Mouse (Mus musculus): ENCODE data around the gene Ola1. TPM values are rescaled to one million over a fixed set of nuclear protein-coding genes. Genes with fewer than 3 reads are reported as not detected.

Ola1 gene
- total RNA-seq, 2 experiments from 2014 or later, result 25.9 to 28.9 TPM

DNA sequence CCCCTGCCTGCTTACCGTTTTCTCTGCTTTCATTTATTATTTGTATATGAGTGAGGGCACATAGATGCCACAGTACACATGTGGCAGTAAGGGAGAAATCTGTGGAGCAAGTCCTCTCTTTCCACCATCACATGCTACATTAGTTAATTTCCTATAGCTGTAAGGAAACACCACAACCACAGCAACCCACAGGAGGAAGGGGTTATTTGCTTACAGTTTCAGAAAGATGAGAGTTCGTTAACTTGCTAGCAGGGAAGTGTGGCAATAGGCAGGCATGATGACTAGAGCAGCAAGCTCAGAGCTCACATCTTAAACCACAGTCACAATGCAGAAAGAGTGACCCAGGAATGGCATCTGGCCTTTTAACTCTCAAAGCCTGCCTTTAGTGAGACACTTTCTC is 58.0 kb downstream of the Ola1 start:
- no peak for ATAC-seq (replicated peaks; ENCODE audit: low FRiP score, poor library complexity, severe bottlenecking)

DNA sequence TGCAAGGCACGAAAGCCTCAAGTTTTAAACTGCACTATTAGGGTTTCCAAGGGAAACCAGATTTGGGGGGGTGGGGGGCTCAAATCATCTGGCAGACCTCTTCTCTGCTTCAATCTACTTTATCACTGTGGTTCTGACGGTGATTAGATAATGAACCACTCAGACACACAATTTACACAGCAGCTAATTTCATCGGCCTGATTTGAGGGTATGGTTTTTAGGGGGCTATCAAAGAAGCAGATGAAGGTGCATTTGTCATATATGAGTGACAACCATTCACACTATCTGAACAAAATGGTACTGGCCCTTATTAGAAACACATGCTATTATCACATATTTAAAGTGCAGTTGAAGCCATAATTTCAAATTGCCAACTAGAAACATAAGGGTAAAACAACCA is 61.5 kb downstream of the Ola1 start:
- no peak for ATAC-seq (replicated peaks; ENCODE audit: low FRiP score, poor library complexity, severe bottlenecking)

DNA sequence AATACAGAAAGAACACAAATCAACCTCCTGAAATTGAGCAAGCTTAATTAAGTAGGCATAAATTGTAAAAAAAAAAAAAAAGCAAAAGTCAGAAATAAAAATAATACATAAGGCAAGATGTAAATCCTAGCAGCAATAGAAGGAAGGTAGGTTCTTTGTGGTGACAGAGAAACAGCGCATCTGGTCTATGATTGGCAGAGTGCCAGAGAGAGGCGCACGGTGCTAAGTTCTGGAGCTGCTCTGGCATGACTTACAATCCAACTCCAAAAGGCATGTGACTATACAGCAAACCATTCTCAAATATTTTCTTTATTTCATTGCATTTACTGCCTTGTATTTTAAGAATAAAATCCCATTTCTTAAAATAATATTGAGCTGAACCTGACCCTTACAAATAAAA is 68.2 kb downstream of the Ola1 start:
- ATAC-seq (replicated peaks; ENCODE audit: low FRiP score, poor library complexity, severe bottlenecking), result no peak

- no peak for ATAC-seq (replicated peaks; ENCODE audit: low FRiP score, poor library complexity, severe bottlenecking)
Observed at GRCm38 (mm10) chr2:73146111-73146510, 72.6 kb downstream of the Ola1 start.

DNA sequence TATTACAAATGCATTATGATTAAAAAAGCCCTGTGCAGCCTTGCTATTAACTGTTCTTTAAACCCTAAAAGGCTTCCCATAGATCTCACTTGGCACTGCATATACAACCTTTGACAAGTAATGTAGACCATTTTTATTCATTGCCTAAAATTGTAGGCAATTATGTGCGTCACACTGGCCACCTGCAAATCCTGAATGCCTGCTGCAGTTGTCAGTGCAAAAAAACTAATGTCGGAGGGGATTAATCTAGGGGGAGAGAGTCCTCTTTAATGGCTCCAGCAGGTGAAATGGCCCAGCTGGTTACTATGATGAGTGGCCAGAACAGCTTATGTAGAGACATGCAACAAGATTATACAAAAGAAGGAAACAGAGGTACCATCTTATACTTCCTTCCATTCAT is 75.0 kb downstream of the Ola1 start:
- ATAC-seq (replicated peaks; ENCODE audit: low FRiP score, poor library complexity, severe bottlenecking), result no peak

DNA sequence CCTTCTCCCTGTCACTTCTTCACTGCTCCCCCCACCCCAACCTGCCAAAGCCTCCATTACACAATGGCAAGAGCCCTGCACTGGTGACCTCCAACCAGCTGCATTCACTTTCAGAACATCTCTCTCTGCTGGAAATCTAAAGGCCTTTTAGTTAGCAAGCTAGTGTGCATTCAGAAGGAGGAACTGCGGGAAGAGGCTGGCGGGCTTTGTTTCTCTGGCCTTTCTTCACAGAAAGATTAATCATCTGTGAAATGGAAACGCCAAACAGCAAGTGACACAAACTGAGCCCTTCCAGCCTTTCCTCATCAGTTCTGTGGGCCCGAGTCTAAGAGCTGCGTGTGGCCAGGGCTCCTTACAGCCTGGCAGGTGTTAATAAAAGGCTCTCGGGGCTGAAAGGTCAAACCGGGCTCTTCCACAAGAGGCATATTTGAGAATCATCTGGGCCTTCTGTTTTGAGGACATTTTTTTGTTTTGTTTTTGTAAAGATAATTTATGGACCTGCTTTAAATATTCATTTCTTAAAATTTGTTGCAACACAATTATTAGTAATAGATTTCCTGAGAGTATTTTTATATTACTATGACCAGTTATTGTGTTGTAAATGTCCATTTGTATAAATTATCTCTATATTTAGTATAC is 75.8 kb downstream of the Ola1 start:
- ATAC-seq (replicated peaks; ENCODE audit: low FRiP score, poor library complexity, severe bottlenecking), result no peak

GRCm38 (mm10) chr2:73132897-73133296 is 85.8 kb downstream of the Ola1 start:
- ATAC-seq (replicated peaks; ENCODE audit: low FRiP score, poor library complexity, severe bottlenecking), result peak; percentile 89

DNA sequence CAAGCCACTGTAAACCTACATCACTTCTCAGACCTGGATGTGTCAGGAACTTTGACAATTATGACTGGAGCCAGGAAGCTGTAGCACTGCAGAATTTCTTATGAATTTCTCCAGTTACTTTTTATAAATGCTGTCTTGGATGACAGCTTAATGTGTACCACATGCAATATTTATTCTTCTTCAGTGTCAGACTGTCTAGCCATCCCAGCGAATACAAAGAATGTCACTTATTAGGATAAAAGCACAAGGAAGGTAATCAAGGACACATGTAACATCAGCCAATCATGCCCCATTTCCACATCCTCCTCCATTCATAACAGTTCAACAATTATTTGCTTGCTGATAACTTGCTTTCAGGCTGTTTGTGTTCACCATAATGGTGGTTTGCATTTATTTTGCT is 91.0 kb downstream of the Ola1 start:
- no peak for ATAC-seq (replicated peaks; ENCODE audit: low FRiP score, poor library complexity, severe bottlenecking)

GRCm38 (mm10) chr2:73118781-73119180 is 99.9 kb downstream of the Ola1 start:
- ATAC-seq (replicated peaks; ENCODE audit: low FRiP score, poor library complexity, severe bottlenecking), result no peak

GRCm38 (mm10) chr2:73107089-73107488 is 111.6 kb downstream of the Ola1 start:
- peak; percentile 79 for ATAC-seq (replicated peaks; ENCODE audit: low FRiP score, poor library complexity, severe bottlenecking)

- ATAC-seq (replicated peaks; ENCODE audit: low FRiP score, poor library complexity, severe bottlenecking), result no peak
Observed at GRCm38 (mm10) chr2:73096491-73096890, 122.2 kb downstream of the Ola1 start.

GRCm38 (mm10) chr2:73095300-73095699 is 123.4 kb downstream of the Ola1 start:
- no peak for ATAC-seq (replicated peaks; ENCODE audit: low FRiP score, poor library complexity, severe bottlenecking)

DNA sequence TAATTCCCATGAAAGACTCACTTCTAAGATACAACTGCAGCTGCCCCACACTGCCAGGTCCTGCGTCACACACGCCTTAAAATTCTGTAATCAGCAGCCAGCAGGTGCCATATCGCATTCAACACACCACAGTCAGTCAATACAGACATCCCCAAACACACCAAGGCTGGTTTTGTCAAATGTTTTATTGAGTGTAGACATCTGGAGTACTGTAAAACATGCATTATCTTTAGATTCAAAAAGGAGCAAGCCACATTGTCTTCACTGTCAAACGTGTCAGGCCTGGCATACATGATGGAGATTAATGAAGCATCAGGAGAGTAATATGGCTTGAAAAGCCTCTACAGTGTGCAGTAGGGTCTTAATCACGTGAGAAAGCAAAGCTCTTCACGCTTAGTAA is 125.7 kb downstream of the Ola1 start:
- ATAC-seq (replicated peaks; ENCODE audit: low FRiP score, poor library complexity, severe bottlenecking), result peak; percentile 91

GRCm38 (mm10) chr2:73091302-73091701 is 127.4 kb downstream of the Ola1 start:
- ATAC-seq (replicated peaks; ENCODE audit: low FRiP score, poor library complexity, severe bottlenecking), result no peak

GRCm38 (mm10) chr2:73087641-73088040 is 131.1 kb downstream of the Ola1 start:
- ATAC-seq (replicated peaks; ENCODE audit: low FRiP score, poor library complexity, severe bottlenecking), result no peak

GRCm38 (mm10) chr2:73085669-73086304 is 132.9 kb downstream of the Ola1 start:
- no peak for ATAC-seq (replicated peaks; ENCODE audit: low FRiP score, poor library complexity, severe bottlenecking)

GRCm38 (mm10) chr2:73082476-73082875 is 136.2 kb downstream of the Ola1 start:
- no peak for ATAC-seq (replicated peaks; ENCODE audit: low FRiP score, poor library complexity, severe bottlenecking)

DNA sequence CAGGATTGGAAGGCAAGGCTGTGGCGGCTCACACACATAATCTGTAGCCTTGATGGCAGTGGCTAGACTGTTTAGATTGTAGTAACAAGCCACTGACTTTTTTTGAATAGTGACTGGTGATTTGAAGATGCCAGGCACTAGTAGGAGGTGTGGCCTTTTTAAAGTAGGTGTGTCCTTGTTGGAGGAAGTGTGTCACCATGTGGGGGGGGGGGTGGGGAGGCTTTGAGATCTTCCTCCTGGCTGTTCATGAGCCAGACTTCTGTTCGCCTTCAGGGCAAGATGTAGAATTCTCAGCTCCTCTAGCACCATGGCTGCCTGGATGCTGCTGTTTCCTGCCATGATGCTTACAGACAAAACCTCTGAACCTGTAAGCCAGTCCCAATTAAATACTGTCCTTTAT is 136.9 kb downstream of the Ola1 start:
- no peak for ATAC-seq (replicated peaks; ENCODE audit: low FRiP score, poor library complexity, severe bottlenecking)

GRCm38 (mm10) chr2:73080084-73080483 is 138.6 kb downstream of the Ola1 start:
- ATAC-seq (replicated peaks; ENCODE audit: low FRiP score, poor library complexity, severe bottlenecking), result no peak

DNA sequence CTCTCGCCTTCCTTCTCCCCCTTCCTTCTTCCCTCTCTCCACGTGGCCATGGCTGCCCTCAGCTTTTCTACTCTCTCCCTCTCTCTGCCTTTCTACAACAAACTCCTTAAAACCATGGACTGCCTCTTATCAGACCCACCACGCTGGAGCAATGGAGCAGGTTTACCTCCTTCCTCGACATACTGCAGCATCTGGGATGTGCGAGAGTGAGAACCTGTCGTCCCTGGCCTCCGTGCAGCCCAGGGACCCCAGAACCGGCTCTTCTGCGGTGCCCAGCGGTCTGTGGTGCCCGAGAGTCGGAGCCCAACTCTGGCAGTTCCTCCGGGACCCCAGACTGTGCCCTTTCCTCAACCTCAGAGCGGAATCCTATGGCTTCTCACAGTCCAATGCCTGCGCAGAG is 139.4 kb downstream of the Ola1 start:
- no peak for ATAC-seq (replicated peaks; ENCODE audit: low FRiP score, poor library complexity, severe bottlenecking)

- peak; percentile 69 for ATAC-seq (replicated peaks; ENCODE audit: low FRiP score, poor library complexity, severe bottlenecking)
Observed at GRCm38 (mm10) chr2:73073811-73074472, 144.8 kb downstream of the Ola1 start.

All from erythroid progenitor cell, adult 5-6 weeks (primary cell).